10 mouse cellular contexts compared by ENCODE assay signal in genomic region chr13:99647661-99648204, GRCm38 (mm10).
A peak's percentile ranks its signal among the peaks of the same experiment; 100 is the strongest.
DNase-seq lines count a peak whose midpoint lies in the region; ATAC-seq and TF ChIP-seq lines count a peak whose summit lies in the region.
"Had no signal": no experiment of that assay in that cellular context is flagged by ENCODE, and none has a peak within 500 bp of the region (broad histone marks: within the 10 kb centered on the region; RNA-seq: fewer than 3 reads in every experiment).

No protein-coding gene starts in this region.

- H3ac ChIP-seq in myocyte (ENCODE audit: control insufficient read depth, insufficient read length) = no peak overlapping the region

- no peaks in the 10 kb centered on the region for H3K36me3 ChIP-seq in heart, embryonic 12.5 days
- H3K36me3 ChIP-seq in lung, embryonic 16.5 days (ENCODE audit: control insufficient read depth, insufficient read depth, low read length) = no peaks in the 10 kb centered on the region
- H3K36me3 ChIP-seq in myocyte (ENCODE audit: control insufficient read depth, insufficient read depth) = no peaks in the 10 kb centered on the region
- no peaks in the 10 kb centered on the region for H3K36me3 ChIP-seq in forebrain, embryonic 10.5 days (replicated peaks)
- H3K36me3 ChIP-seq: embryonic facial prominence, embryonic 13.5 days; limb, embryonic 12.5 days had no signal

- no peak for DNase-seq in heart, adult 18-20 months
- DNase-seq in lung, postnatal 4 days = no peak
- DNase-seq in adrenal gland, adult 8-10 months = peak; percentile 63
- DNase-seq in forebrain, embryonic 10.5 days (ENCODE audit: extremely low spot score, low spot score) = no peak
- no peak for DNase-seq in gastrocnemius, postnatal 25 days

- 0 out of 2 replicates have a peak, but pooled peaks have one; percentile 36 for ATAC-seq in heart, embryonic 12.5 days (ENCODE audit: insufficient number of reproducible peaks, low FRiP score)
- ATAC-seq in lung, embryonic 16.5 days (ENCODE audit: low read depth) = peak; percentile 17; the same call in 1 of the 2 replicates

- no peaks in the 10 kb centered on the region for H3K9me3 ChIP-seq in heart, embryonic 12.5 days (replicated peaks)
- no peaks in the 10 kb centered on the region for H3K9me3 ChIP-seq in lung, embryonic 16.5 days (ENCODE audit: control insufficient read depth, low read length)
- no peaks in the 10 kb centered on the region for H3K9me3 ChIP-seq in forebrain, embryonic 10.5 days
- H3K9me3 ChIP-seq: embryonic facial prominence, embryonic 13.5 days; limb, embryonic 12.5 days had no signal

- no peak overlapping the region for H3K27ac ChIP-seq in heart, embryonic 12.5 days (ENCODE audit: poor library complexity, severe bottlenecking)
- no peak overlapping the region for H3K27ac ChIP-seq in lung, embryonic 16.5 days (ENCODE audit: low read length)
- no peak overlapping the region for H3K27ac ChIP-seq in forebrain, embryonic 10.5 days
- H3K27ac ChIP-seq: embryonic facial prominence, embryonic 13.5 days; limb, embryonic 12.5 days had no signal

- 41% methylated on average over 6 of the region's 6 CpGs for WGBS in heart, embryonic 12.5 days
- WGBS in lung, embryonic 16.5 days = 58% methylated on average over 6 of the region's 6 CpGs
- 79% methylated on average over 6 of the region's 6 CpGs for WGBS in forebrain, embryonic 10.5 days

- peaks cover 29% of the 10 kb centered on the region for H3K4me1 ChIP-seq in heart, embryonic 12.5 days (replicated peaks)
- 0 out of 2 replicates have a peak, but pooled peaks cover 2% of the 10 kb centered on the region for H3K4me1 ChIP-seq in lung, embryonic 16.5 days (replicated peaks; ENCODE audit: control insufficient read depth, insufficient read depth, low read length)
- H3K4me1 ChIP-seq in forebrain, embryonic 10.5 days = peaks cover 22% of the 10 kb centered on the region

- H3K4me3 ChIP-seq in heart, embryonic 12.5 days = no peak overlapping the region
- no peak overlapping the region for H3K4me3 ChIP-seq in lung, embryonic 16.5 days (ENCODE audit: low read length)
- H3K4me3 ChIP-seq in myocyte = no peak overlapping the region
- H3K4me3 ChIP-seq in forebrain, embryonic 10.5 days = no peak overlapping the region
- H3K4me3 ChIP-seq: embryonic facial prominence, embryonic 13.5 days; limb, embryonic 12.5 days had no signal

- no peaks in the 10 kb centered on the region for H3K79me2 ChIP-seq in myocyte (ENCODE audit: control insufficient read depth, insufficient read depth)

- no peak overlapping the region for H3K9ac ChIP-seq in heart, embryonic 12.5 days
- no peak overlapping the region for H3K9ac ChIP-seq in lung, embryonic 16.5 days (ENCODE audit: low read length)
- H3K9ac ChIP-seq: embryonic facial prominence, embryonic 13.5 days; limb, embryonic 12.5 days had no signal

- TF ChIP-seq POLR2A in myocyte (IDR thresholded peaks at IDR 0.05; ENCODE audit: insufficient read length, low read depth) = no peak

- H3K4me2 ChIP-seq in heart, embryonic 12.5 days = no peak overlapping the region
- no peak overlapping the region for H3K4me2 ChIP-seq in lung, embryonic 16.5 days (ENCODE audit: low read depth, low read length)
- H3K4me2 ChIP-seq in myocyte (ENCODE audit: low read depth) = peak overlapping the region; percentile 37
- H3K4me2 ChIP-seq: embryonic facial prominence, embryonic 13.5 days; limb, embryonic 12.5 days had no signal

- no peaks in the 10 kb centered on the region for H3K27me3 ChIP-seq in heart, embryonic 12.5 days (replicated peaks)
- H3K27me3 ChIP-seq in lung, embryonic 16.5 days (ENCODE audit: control insufficient read depth, insufficient read depth, low read depth, low read length) = no peaks in the 10 kb centered on the region
- no peaks in the 10 kb centered on the region for H3K27me3 ChIP-seq in myocyte (ENCODE audit: control insufficient read depth, insufficient read depth, insufficient read length)
- H3K27me3 ChIP-seq in forebrain, embryonic 10.5 days (ENCODE audit: poor library complexity, severe bottlenecking) = no peaks in the 10 kb centered on the region
- H3K27me3 ChIP-seq: embryonic facial prominence, embryonic 13.5 days; limb, embryonic 12.5 days had no signal

TF ChIP-seq in myocyte, 11 proteins besides CTCF, POLR2A, EP300 and RAD21:
- no peak for TF ChIP-seq CEBPB (IDR thresholded peaks at IDR 0.05; ENCODE audit: insufficient read depth, poor library complexity, severe bottlenecking)
- no peak for TF ChIP-seq REST (IDR thresholded peaks at IDR 0.05; ENCODE audit: insufficient read depth, insufficient read length)
- no peak for TF ChIP-seq E2F4 (IDR thresholded peaks at IDR 0.05; ENCODE audit: insufficient read depth)
- TF ChIP-seq TCF3 (IDR thresholded peaks at IDR 0.05; ENCODE audit: insufficient read length, low read depth) = no peak
- no peak for TF ChIP-seq POLR2AphosphoS2 (IDR thresholded peaks at IDR 0.05; ENCODE audit: insufficient read length, low read depth)
- no peak for TF ChIP-seq TCF12 (IDR thresholded peaks at IDR 0.05; ENCODE audit: insufficient read depth, poor library complexity, severe bottlenecking)
- TF ChIP-seq USF1 (IDR thresholded peaks at IDR 0.05; ENCODE audit: low read depth) = no peak
- no peak for TF ChIP-seq SRF (IDR thresholded peaks at IDR 0.05; ENCODE audit: control insufficient read depth, insufficient read length, low read depth)
- TF ChIP-seq MAX (IDR thresholded peaks at IDR 0.05; ENCODE audit: low read depth) = no peak
- TF ChIP-seq MYOG (IDR thresholded peaks at IDR 0.05; ENCODE audit: control insufficient read depth in 1 of 3, insufficient read depth in 1 of 3, insufficient read length in 2 of 3, low read depth in 2 of 3) = no peak
- TF ChIP-seq MYOD1 (IDR thresholded peaks at IDR 0.05; ENCODE audit: control insufficient read depth in 1 of 3, insufficient read length in 2 of 3, low read depth in 2 of 3) = no peak
